Mouse (Mus musculus) splenic B cell, adult 2 months (primary cell): ENCODE results near the gene Tmem176a.
A peak's percentile ranks its signal among the peaks of the same experiment; 100 is the strongest.

ENCODE experiments used
- DNase-seq: peaks from one replicate; pipeline ENCODE4 v3.0.0-alpha.2; 2011; ENCODE audit warnings: low read depth, low spot score
- H3K27me3 ChIP-seq: 2 replicates; pipeline ENCODE4 v1.6.1; 2012; ENCODE audit warnings: mild to moderate bottlenecking, low read length, moderate library complexity, mixed read lengths; ENCODE audit not compliant: control insufficient read depth, poor library complexity, insufficient read depth, severe bottlenecking
- H3K36me3 ChIP-seq: 2 replicates; pipeline ENCODE4 v1.6.1; 2012; ENCODE audit warnings: mild to moderate bottlenecking, low read length, moderate library complexity, mixed read lengths; ENCODE audit not compliant: control insufficient read depth, poor library complexity, insufficient read depth, severe bottlenecking

Gene Tmem176a

GRCm38 (mm10) chr6:48833515-48833914, 7.2 kb upstream of the Tmem176a start:
- Histone ChIP-seq H3K27me3 (no peaks in the 10 kb centered on the region), H3K36me3 (no peaks in the 10 kb centered on the region)
- no peak for DNase-seq

GRCm38 (mm10) chr6:48835241-48835640, 5.5 kb upstream of the Tmem176a start:
- no peak for DNase-seq
- Histone ChIP-seq H3K27me3 (no peaks in the 10 kb centered on the region), H3K36me3 (no peaks in the 10 kb centered on the region)

GRCm38 (mm10) chr6:48836146-48836545, 4.6 kb upstream of the Tmem176a start:
- no peaks in the 10 kb centered on the region for H3K36me3 ChIP-seq
- H3K27me3 ChIP-seq: no peaks in the 10 kb centered on the region
- DNase-seq: no peak

- H3K36me3 ChIP-seq: no peaks in the 10 kb centered on the region
- H3K27me3 ChIP-seq: no peaks in the 10 kb centered on the region
- DNase-seq: no peak
These were observed 3.2 kb upstream of the Tmem176a start for GRCm38 (mm10) chr6:48837516-48837915.

- DNase-seq: no peak
- Histone ChIP-seq H3K36me3 (no peaks in the 10 kb centered on the region), H3K27me3 (no peaks in the 10 kb centered on the region)
These were observed 2.2 kb upstream of the Tmem176a start for GRCm38 (mm10) chr6:48838321-48839080.

- no peaks in the 10 kb centered on the region for H3K27me3 ChIP-seq
- H3K36me3 ChIP-seq: no peaks in the 10 kb centered on the region
- DNase-seq: peak; percentile 32
These were observed 380 bp downstream of the Tmem176a start, which contains the start of gene Tmem176b for GRCm38 (mm10) chr6:48840973-48841625. Tmem176b (minus strand) TSS chr6:48841496.

GRCm38 (mm10) chr6:48842111-48842842, 1.6 kb downstream of the Tmem176a start:
- peak; percentile 53 for DNase-seq
- Histone ChIP-seq H3K27me3 (no peaks in the 10 kb centered on the region), H3K36me3 (no peaks in the 10 kb centered on the region)

GRCm38 (mm10) chr6:48845086-48845485, 4.4 kb downstream of the Tmem176a start:
- DNase-seq: no peak
- Histone ChIP-seq H3K36me3 (no peaks in the 10 kb centered on the region), H3K27me3 (no peaks in the 10 kb centered on the region; the same call in 1 of the 2 replicates)

- no peaks in the 10 kb centered on the region for H3K36me3 ChIP-seq
- no peaks in the 10 kb centered on the region; the same call in 1 of the 2 replicates for H3K27me3 ChIP-seq
- DNase-seq: no peak
These were observed 11.2 kb downstream of the Tmem176a start for GRCm38 (mm10) chr6:48851820-48852491.

- Histone ChIP-seq H3K27me3 (no peaks in the 10 kb centered on the region; the same call in 1 of the 2 replicates), H3K36me3 (no peaks in the 10 kb centered on the region)
- no peak for DNase-seq
These were observed 13.4 kb downstream of the Tmem176a start for GRCm38 (mm10) chr6:48854155-48854554.

GRCm38 (mm10) chr6:48857613-48858302, 17.0 kb downstream of the Tmem176a start:
- H3K36me3 ChIP-seq: no peaks in the 10 kb centered on the region
- H3K27me3 ChIP-seq: no peaks in the 10 kb centered on the region
- peak; percentile 38 for DNase-seq

- no peaks in the 10 kb centered on the region for H3K36me3 ChIP-seq
- H3K27me3 ChIP-seq: no peaks in the 10 kb centered on the region
- peak; percentile 71 for DNase-seq
These were observed 19.6 kb downstream of the Tmem176a start for GRCm38 (mm10) chr6:48860130-48860815.

- DNase-seq: no peak
These were observed 20.1 kb downstream of the Tmem176a start for GRCm38 (mm10) chr6:48860851-48861250.

More at GRCm38 (mm10) chr6:48860851-48861250, 20.1 kb downstream of the Tmem176a start:
- no peaks in the 10 kb centered on the region for H3K27me3 ChIP-seq
- H3K36me3 ChIP-seq: no peaks in the 10 kb centered on the region
